Mouse (Mus musculus): ENCODE results near the gene Gipc2. TPM values are rescaled to one million over a fixed set of nuclear protein-coding genes. Genes with fewer than 3 reads are reported as not detected.

The Gipc2 gene
- 12.3 and 13.4 TPM in 2 replicates for polyA plus RNA-seq (2015; fragmentation: Nextera tagmentation; extraction: Ambion mirVana)

GRCm38 (mm10) chr3:152166099-152166423 lies at the start of gene Gipc2:
Gipc2 (minus strand) TSS chr3:152166230.
- H3K4me1 ChIP-seq (replicated peaks; ENCODE audit: control insufficient read depth, insufficient read depth, low read length) = peaks cover 18% of the 10 kb centered on the region
- H3K9me3 ChIP-seq (ENCODE audit: control insufficient read depth, low read length) = no peaks in the 10 kb centered on the region
- no peak for ATAC-seq (ENCODE audit: low read depth)
- WGBS = 20% methylated on average over 10 of the region's 10 CpGs
- peaks cover 3% of the 10 kb centered on the region; the same call in 1 of the 2 replicates for H3K27me3 ChIP-seq (ENCODE audit: control insufficient read depth, insufficient read depth, low read depth, low read length)
- no peak within 1 kb of the TSS for H3K27ac ChIP-seq (ENCODE audit: low read length)
- peak within 1 kb of the TSS; percentile 64 for H3K9ac ChIP-seq (ENCODE audit: low read length)
- H3K4me2 ChIP-seq (ENCODE audit: low read depth, low read length) = peak within 1 kb of the TSS; percentile 80
- H3K36me3 ChIP-seq (ENCODE audit: control insufficient read depth, insufficient read depth, low read length) = no peaks in the 10 kb centered on the region
- peak within 1 kb of the TSS; percentile 55 for H3K4me3 ChIP-seq (ENCODE audit: low read length)

- Histone ChIP-seq H3K27ac (ENCODE audit: low read length) (no peak overlapping the region), H3K4me1 (replicated peaks; ENCODE audit: control insufficient read depth, insufficient read depth, low read length) (peaks cover 19% of the 10 kb centered on the region), H3K9ac (ENCODE audit: low read length) (no peak overlapping the region), H3K4me2 (ENCODE audit: low read depth, low read length) (peak overlapping the region; percentile 62), H3K36me3 (ENCODE audit: control insufficient read depth, insufficient read depth, low read length) (peaks cover 18% of the 10 kb centered on the region), H3K27me3 (ENCODE audit: control insufficient read depth, insufficient read depth, low read depth, low read length) (no peaks in the 10 kb centered on the region), H3K9me3 (ENCODE audit: control insufficient read depth, low read length) (no peaks in the 10 kb centered on the region), H3K4me3 (ENCODE audit: low read length) (peak overlapping the region; percentile 28)
- WGBS = 18% methylated on average over 3 of the region's 3 CpGs
- no peak for ATAC-seq (ENCODE audit: low read depth)
These were observed 47.4 kb upstream of the Gipc2 start for GRCm38 (mm10) chr3:152213416-152213815.

GRCm38 (mm10) chr3:152211731-152212279 lies 45.8 kb upstream of the Gipc2 start:
- Histone ChIP-seq H3K4me2 (ENCODE audit: low read depth, low read length) (peak overlapping the region; percentile 62), H3K4me1 (replicated peaks; ENCODE audit: control insufficient read depth, insufficient read depth, low read length) (peaks cover 19% of the 10 kb centered on the region), H3K9ac (ENCODE audit: low read length) (peak overlapping the region; percentile 100), H3K9me3 (ENCODE audit: control insufficient read depth, low read length) (no peaks in the 10 kb centered on the region), H3K27ac (ENCODE audit: low read length) (peak overlapping the region; percentile 97), H3K36me3 (ENCODE audit: control insufficient read depth, insufficient read depth, low read length) (peaks cover 6% of the 10 kb centered on the region), H3K4me3 (ENCODE audit: low read length) (peak overlapping the region; percentile 94), H3K27me3 (ENCODE audit: control insufficient read depth, insufficient read depth, low read depth, low read length) (no peaks in the 10 kb centered on the region)
- WGBS = 1% methylated on average over 7 of the region's 7 CpGs
- no peak for ATAC-seq (ENCODE audit: low read depth)

DNA sequence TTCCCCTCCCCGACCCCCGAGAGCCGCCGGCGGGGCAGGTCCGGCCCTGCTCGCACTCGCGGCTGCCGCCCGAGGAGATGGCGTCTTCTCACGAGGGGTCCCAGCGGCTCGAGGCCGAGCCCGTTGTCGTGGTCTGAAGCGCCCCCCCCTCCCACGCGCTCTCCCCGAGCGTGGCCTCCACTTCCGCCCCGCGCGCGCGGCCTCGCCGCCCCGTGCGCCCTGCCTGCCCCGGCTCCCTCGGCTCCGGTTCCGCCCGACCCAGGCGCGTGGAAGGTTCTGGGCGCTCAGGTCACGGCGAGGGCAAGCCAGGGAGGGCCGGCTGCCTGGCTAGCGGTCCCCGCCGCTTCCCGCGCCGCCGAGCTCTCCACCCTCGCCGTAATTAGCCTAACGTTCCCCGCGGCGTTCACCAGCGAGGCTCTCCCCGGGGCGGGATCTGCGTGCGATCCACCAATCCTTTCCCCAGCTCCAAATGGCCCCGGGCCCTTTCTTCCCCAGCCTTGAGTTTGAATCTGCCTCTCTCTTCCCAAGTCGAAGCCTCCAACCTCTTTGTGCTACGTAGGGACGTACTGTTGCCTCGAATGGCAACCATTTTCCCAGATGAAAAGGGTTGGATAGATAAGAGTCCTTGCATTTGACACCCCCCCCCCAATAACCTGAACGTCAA lies 44.8 kb upstream of the Gipc2 start:
- ATAC-seq (ENCODE audit: low read depth) = peak; percentile 70
- under 1% methylated on average over 63 of the region's 68 CpGs for WGBS
- peak overlapping the region; percentile 97 for H3K27ac ChIP-seq (ENCODE audit: low read length)

DNA sequence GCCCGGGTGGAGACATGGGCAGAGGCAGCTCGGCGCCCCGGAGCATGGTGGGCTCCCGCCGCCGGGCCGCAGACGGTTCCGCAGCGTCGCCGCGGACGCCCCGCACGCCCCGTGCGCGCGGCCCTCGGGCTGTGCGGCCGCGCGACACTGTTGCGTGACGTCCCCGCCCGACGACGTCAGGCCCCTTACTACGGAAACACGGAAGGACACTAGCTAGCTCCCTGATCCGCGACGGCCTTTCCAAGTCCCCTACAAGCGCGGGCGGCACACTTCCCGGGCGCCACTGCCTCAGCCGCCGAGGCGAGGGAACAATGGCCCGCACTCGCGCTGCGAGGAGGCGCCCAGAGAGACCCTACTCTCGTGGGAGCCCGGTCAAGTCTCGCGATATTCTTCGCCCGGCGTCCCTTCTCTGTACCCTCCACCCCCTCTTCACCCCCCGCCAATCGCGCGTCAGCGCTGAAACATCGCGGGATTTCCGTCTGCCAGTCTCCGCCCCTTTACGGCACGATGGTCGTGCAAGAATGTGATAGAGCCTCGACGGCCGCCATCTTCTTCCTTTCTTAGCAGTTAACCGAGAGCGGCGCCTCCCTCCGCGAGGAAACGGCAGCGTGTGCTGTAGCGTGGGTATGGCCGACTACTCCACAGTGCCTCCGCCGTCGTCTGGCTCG lies 44.1 kb upstream of the Gipc2 start, which contains the start of the genes Dnajb4 and Fubp1:
Dnajb4 (minus strand) TSS at position 336 of the 668 bp plus-strand sequence.
Fubp1 (plus strand) TSS at position 456 of the 668 bp plus-strand sequence.
- WGBS = under 1% methylated on average over 84 of the region's 85 CpGs
- Histone ChIP-seq H3K4me1 (replicated peaks; ENCODE audit: control insufficient read depth, insufficient read depth, low read length) (peaks cover 19% of the 10 kb centered on the region), H3K36me3 (ENCODE audit: control insufficient read depth, insufficient read depth, low read length) (no peaks in the 10 kb centered on the region), H3K4me3 (ENCODE audit: low read length) (peak within 1 kb of the TSS; percentile 94), H3K27me3 (ENCODE audit: control insufficient read depth, insufficient read depth, low read depth, low read length) (no peaks in the 10 kb centered on the region), H3K9ac (ENCODE audit: low read length) (peak within 1 kb of the TSS; percentile 100), H3K9me3 (ENCODE audit: control insufficient read depth, low read length) (no peaks in the 10 kb centered on the region), H3K4me2 (ENCODE audit: low read depth, low read length) (peak within 1 kb of the TSS; percentile 70), H3K27ac (ENCODE audit: low read length) (peak within 1 kb of the TSS; percentile 99)
- ATAC-seq (ENCODE audit: low read depth) = peak; percentile 97

More for the DNA sequence above, 44.8 kb upstream of the Gipc2 start:
- Histone ChIP-seq H3K27me3 (ENCODE audit: control insufficient read depth, insufficient read depth, low read depth, low read length) (no peaks in the 10 kb centered on the region), H3K4me1 (replicated peaks; ENCODE audit: control insufficient read depth, insufficient read depth, low read length) (peaks cover 19% of the 10 kb centered on the region), H3K9me3 (ENCODE audit: control insufficient read depth, low read length) (no peaks in the 10 kb centered on the region), H3K9ac (ENCODE audit: low read length) (peak overlapping the region; percentile 100), H3K36me3 (ENCODE audit: control insufficient read depth, insufficient read depth, low read length) (peaks cover 2% of the 10 kb centered on the region; the same call in 1 of the 2 replicates), H3K4me3 (ENCODE audit: low read length) (peak overlapping the region; percentile 94), H3K4me2 (ENCODE audit: low read depth, low read length) (peak overlapping the region; percentile 62)

GRCm38 (mm10) chr3:152209177-152209966 lies 43.3 kb upstream of the Gipc2 start:
- Histone ChIP-seq H3K4me2 (ENCODE audit: low read depth, low read length) (peak overlapping the region; percentile 70), H3K27ac (ENCODE audit: low read length) (peak overlapping the region; percentile 99), H3K4me3 (ENCODE audit: low read length) (peak overlapping the region; percentile 94), H3K9me3 (ENCODE audit: control insufficient read depth, low read length) (no peaks in the 10 kb centered on the region), H3K27me3 (ENCODE audit: control insufficient read depth, insufficient read depth, low read depth, low read length) (no peaks in the 10 kb centered on the region), H3K36me3 (ENCODE audit: control insufficient read depth, insufficient read depth, low read length) (no peaks in the 10 kb centered on the region), H3K4me1 (replicated peaks; ENCODE audit: control insufficient read depth, insufficient read depth, low read length) (peaks cover 19% of the 10 kb centered on the region), H3K9ac (ENCODE audit: low read length) (peak overlapping the region; percentile 100)
- 1% methylated on average over 25 of the region's 25 CpGs for WGBS
- peak; percentile 23 for ATAC-seq (ENCODE audit: low read depth)

- Histone ChIP-seq H3K4me1 (replicated peaks; ENCODE audit: control insufficient read depth, insufficient read depth, low read length) (peaks cover 16% of the 10 kb centered on the region), H3K9me3 (ENCODE audit: control insufficient read depth, low read length) (no peaks in the 10 kb centered on the region), H3K27me3 (ENCODE audit: control insufficient read depth, insufficient read depth, low read depth, low read length) (no peaks in the 10 kb centered on the region), H3K4me3 (ENCODE audit: low read length) (no peak overlapping the region), H3K9ac (ENCODE audit: low read length) (no peak overlapping the region), H3K4me2 (ENCODE audit: low read depth, low read length) (no peak overlapping the region), H3K27ac (ENCODE audit: low read length) (no peak overlapping the region), H3K36me3 (ENCODE audit: control insufficient read depth, insufficient read depth, low read length) (no peaks in the 10 kb centered on the region)
- no peak for ATAC-seq (ENCODE audit: low read depth)
- WGBS = 79% methylated on average over 7 of the region's 7 CpGs
These were observed 42.3 kb upstream of the Gipc2 start for GRCm38 (mm10) chr3:152208096-152208885.

GRCm38 (mm10) chr3:152207156-152207555 lies 41.1 kb upstream of the Gipc2 start:
- 91% methylated on average over 4 of the region's 4 CpGs for WGBS
- Histone ChIP-seq H3K9ac (ENCODE audit: low read length) (no peak overlapping the region), H3K27ac (ENCODE audit: low read length) (no peak overlapping the region), H3K27me3 (ENCODE audit: control insufficient read depth, insufficient read depth, low read depth, low read length) (no peaks in the 10 kb centered on the region), H3K4me3 (ENCODE audit: low read length) (no peak overlapping the region), H3K4me1 (replicated peaks; ENCODE audit: control insufficient read depth, insufficient read depth, low read length) (peaks cover 6% of the 10 kb centered on the region; the same call in 1 of the 2 replicates), H3K36me3 (ENCODE audit: control insufficient read depth, insufficient read depth, low read length) (no peaks in the 10 kb centered on the region), H3K4me2 (ENCODE audit: low read depth, low read length) (no peak overlapping the region), H3K9me3 (ENCODE audit: control insufficient read depth, low read length) (no peaks in the 10 kb centered on the region)
- no peak for ATAC-seq (ENCODE audit: low read depth)

All from lung, embryonic 16.5 days (tissue).